Mouse (Mus musculus): Measurements from ENCODE around the gene Rab5c. TPM values are rescaled to one million over a fixed set of nuclear protein-coding genes. Genes with fewer than 3 reads are reported as not detected.

The Rab5c gene
- polyA plus RNA-seq, 1 experiment from 2014 or later: 18.8 TPM

DNA sequence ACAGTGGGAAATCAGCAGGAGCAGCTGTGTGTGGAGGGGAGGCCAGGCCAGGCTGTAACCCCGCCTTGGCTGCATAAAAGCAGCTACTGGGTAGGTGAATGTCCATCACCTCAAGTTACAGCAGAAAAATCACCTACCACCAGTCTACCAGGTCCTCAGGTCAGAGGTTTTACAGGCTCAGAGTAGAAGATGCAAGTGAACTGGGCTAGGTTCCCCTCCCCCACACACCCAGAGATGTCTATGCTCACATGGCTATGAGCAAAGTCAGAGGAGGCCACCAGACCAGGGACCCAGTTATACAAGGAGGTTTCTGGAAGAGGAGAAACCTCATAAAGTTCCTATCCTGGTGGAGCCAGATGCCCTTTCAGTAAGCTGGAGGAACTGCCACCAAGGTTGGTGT is 67.0 kb downstream of the Rab5c start:
- Histone ChIP-seq H3K36me3 (no peaks in the 10 kb centered on the region), H3K27ac (no peak overlapping the region), H3K4me2 (no peak overlapping the region), H3K4me1 (replicated peaks) (no peaks in the 10 kb centered on the region), H3K9ac (no peak overlapping the region), H3K27me3 (peaks cover 44% of the 10 kb centered on the region), H3K4me3 (replicated peaks) (no peak overlapping the region), H3K9me3 (replicated peaks) (no peaks in the 10 kb centered on the region)
- ATAC-seq (ENCODE audit: low read depth) (no peak), DNase-seq (no peak)
- WGBS (ENCODE audit: insufficient replicate concordance): 38% methylated on average over 1 of the region's 1 CpGs

Other genes starting within 250 kb of the Rab5c start
- gene Acly, start 210.2 kb downstream of the Rab5c start, polyA plus RNA-seq (2015; fragmentation: Nextera tagmentation; extraction: Ambion mirVana): 86.2 and 108 TPM in 2 replicates
- 0.08 and 0.16 TPM in 2 replicates for gene Ttc25, start 192.6 kb downstream of the Rab5c start, polyA plus RNA-seq (2015; fragmentation: Nextera tagmentation; extraction: Ambion mirVana)
- 13.2 and 14.1 TPM in 2 replicates for gene Cnp, start 163.3 kb downstream of the Rab5c start, polyA plus RNA-seq (2015; fragmentation: Nextera tagmentation; extraction: Ambion mirVana)
- gene Nkiras2, start 119.0 kb downstream of the Rab5c start, polyA plus RNA-seq (2015; fragmentation: Nextera tagmentation; extraction: Ambion mirVana): 19.9 and 20.9 TPM in 2 replicates
- gene Dnajc7, start 118.0 kb downstream of the Rab5c start, polyA plus RNA-seq (2015; fragmentation: Nextera tagmentation; extraction: Ambion mirVana): 70.7 and 86.2 TPM in 2 replicates
- gene Zfp385c, start 45.8 kb downstream of the Rab5c start, polyA plus RNA-seq (2015; fragmentation: Nextera tagmentation; extraction: Ambion mirVana): not detected in 2 replicates
- 1.6 and 1.7 TPM in 2 replicates for gene Dhx58, start 33.9 kb downstream of the Rab5c start, polyA plus RNA-seq (2015; fragmentation: Nextera tagmentation; extraction: Ambion mirVana)
- gene Kat2a, start 25.8 kb downstream of the Rab5c start, polyA plus RNA-seq (2015; fragmentation: Nextera tagmentation; extraction: Ambion mirVana): 20.9 and 23.8 TPM in 2 replicates
- gene Hspb9, start 24.4 kb downstream of the Rab5c start, polyA plus RNA-seq (2015; fragmentation: Nextera tagmentation; extraction: Ambion mirVana): 0.17 and 0.43 TPM in 2 replicates
- not detected in 2 replicates for gene Kcnh4, start 21.7 kb upstream of the Rab5c start, polyA plus RNA-seq (2015; fragmentation: Nextera tagmentation; extraction: Ambion mirVana)
- not detected in 2 replicates for gene Hcrt, start 24.7 kb upstream of the Rab5c start, polyA plus RNA-seq (2015; fragmentation: Nextera tagmentation; extraction: Ambion mirVana)
- 1.4 and 2.4 TPM in 2 replicates for gene Ghdc, start 32.7 kb upstream of the Rab5c start, polyA plus RNA-seq (2015; fragmentation: Nextera tagmentation; extraction: Ambion mirVana)
- 21.1 and 23.8 TPM in 2 replicates for gene Stat5b, start 112.5 kb upstream of the Rab5c start, polyA plus RNA-seq (2015; fragmentation: Nextera tagmentation; extraction: Ambion mirVana)
- gene Stat5a, start 121.1 kb upstream of the Rab5c start, polyA plus RNA-seq (2015; fragmentation: Nextera tagmentation; extraction: Ambion mirVana): 11.1 and 14.6 TPM in 2 replicates
- gene Stat3, start 201.3 kb upstream of the Rab5c start, polyA plus RNA-seq (2015; fragmentation: Nextera tagmentation; extraction: Ambion mirVana): 28.5 and 32.8 TPM in 2 replicates
- gene Cavin1, start 232.7 kb upstream of the Rab5c start, polyA plus RNA-seq (2015; fragmentation: Nextera tagmentation; extraction: Ambion mirVana): 25.5 and 26.6 TPM in 2 replicates